Mouse (Mus musculus): ENCODE data around the gene Fuca1. TPM values are rescaled to one million over a fixed set of nuclear protein-coding genes. Genes with fewer than 3 reads are reported as not detected.
A peak's percentile ranks its signal among the peaks of the same experiment; 100 is the strongest.

Gene Fuca1
- total and polyA plus RNA-seq, 3 experiments, result 26.8 to 48.6 TPM; not detected in 1

- no peak overlapping the region for H3K27ac ChIP-seq (ENCODE audit: control insufficient read depth, low read depth, low read length)
- H3K9me3 ChIP-seq (replicated peaks; ENCODE audit: insufficient read depth, low read length), result no peaks in the 10 kb centered on the region
- peaks cover 18 to 35% of the 10 kb centered on the region in 2 experiments for H3K4me1 ChIP-seq (ENCODE audit: control insufficient read depth in 1 of 2, insufficient read depth in 2 of 2, low read length in 2 of 2)
- H3K79me2 ChIP-seq (ENCODE audit: control insufficient read depth, insufficient read depth, low read length, poor library complexity), result no peaks in the 10 kb centered on the region
- no peak overlapping the region for H3K4me3 ChIP-seq (ENCODE audit: control insufficient read depth in 1 of 2, insufficient read depth in 1 of 2, low read depth in 2 of 2, low read length in 2 of 2)
- no peaks in the 10 kb centered on the region for H3K27me3 ChIP-seq (ENCODE audit: control insufficient read depth in 1 of 2, insufficient read depth in 2 of 2, low read length in 2 of 2)
- DNase-seq (ENCODE audit: low read depth, low spot score), result no peak
- H3K9ac ChIP-seq (ENCODE audit: control insufficient read depth, low read depth, low read length, poor library complexity, severe bottlenecking), result no peak overlapping the region
- TF ChIP-seq POLR2AphosphoS2 (IDR thresholded peaks at IDR 0.05; ENCODE audit: low read length) (no peak), ETS1 (IDR thresholded peaks at IDR 0.05; ENCODE audit: low read depth, low read length) (no peak), CHD2 (IDR thresholded peaks at IDR 0.05; ENCODE audit: low read length) (no peak), GABPA (IDR thresholded peaks at IDR 0.05; ENCODE audit: low read depth, low read length) (no peak), USF2 (IDR thresholded peaks at IDR 0.05; ENCODE audit: borderline replicate concordance in 1 of 2, insufficient read depth in 1 of 2, low read depth in 1 of 2, low read length in 2 of 2) (no peak), CHD1 (IDR thresholded peaks at IDR 0.05; ENCODE audit: low read depth, low read length) (no peak), RCOR1 (IDR thresholded peaks at IDR 0.05; ENCODE audit: low read depth, low read length) (peak; percentile 35; the same call in 1 of the 2 replicates), ZNF384 (IDR thresholded peaks at IDR 0.05; ENCODE audit: low read depth, low read length) (peak; percentile 64), POLR2A (IDR thresholded peaks at IDR 0.05; ENCODE audit: control insufficient read depth in 1 of 2, insufficient read depth in 1 of 2, low read depth in 1 of 2, low read length in 2 of 2, poor library complexity in 1 of 2) (no peak), ZMIZ1 (IDR thresholded peaks at IDR 0.05; ENCODE audit: low read depth, low read length) (no peak), USF1 (IDR thresholded peaks at IDR 0.05; ENCODE audit: low read depth, low read length) (no peak), MEF2A (IDR thresholded peaks at IDR 0.05; ENCODE audit: extremely low read depth, insufficient replicate concordance, low read depth, low read length, poor library complexity, severe bottlenecking) (no peak), KAT2A (conservative IDR thresholded peaks at IDR 0.05; ENCODE audit: low read depth, low read length) (no peak), RAD21 (IDR thresholded peaks at IDR 0.05; ENCODE audit: low read depth, low read length) (no peak), GATA1 (IDR thresholded peaks at IDR 0.05; ENCODE audit: low read depth, low read length) (0 out of 2 replicates have a peak, but pooled peaks have one; percentile 13), EP300 (IDR thresholded peaks at IDR 0.05; ENCODE audit: low read depth in 1 of 2, low read length in 2 of 2) (no peak), MAZ (IDR thresholded peaks at IDR 0.05; ENCODE audit: low read depth, low read length) (no peak), ZC3H11A (IDR thresholded peaks at IDR 0.05; ENCODE audit: low read depth, low read length) (no peak)
- peaks cover 2 to 27% of the 10 kb centered on the region in 2 experiments; a peak in 2 of 4 replicates for H3K36me3 ChIP-seq (ENCODE audit: control insufficient read depth in 1 of 2, insufficient read depth in 2 of 2, low read length in 2 of 2)
These were observed 8.9 kb downstream of the Fuca1 start for GRCm38 (mm10) chr4:135929405-135929804.

DNA sequence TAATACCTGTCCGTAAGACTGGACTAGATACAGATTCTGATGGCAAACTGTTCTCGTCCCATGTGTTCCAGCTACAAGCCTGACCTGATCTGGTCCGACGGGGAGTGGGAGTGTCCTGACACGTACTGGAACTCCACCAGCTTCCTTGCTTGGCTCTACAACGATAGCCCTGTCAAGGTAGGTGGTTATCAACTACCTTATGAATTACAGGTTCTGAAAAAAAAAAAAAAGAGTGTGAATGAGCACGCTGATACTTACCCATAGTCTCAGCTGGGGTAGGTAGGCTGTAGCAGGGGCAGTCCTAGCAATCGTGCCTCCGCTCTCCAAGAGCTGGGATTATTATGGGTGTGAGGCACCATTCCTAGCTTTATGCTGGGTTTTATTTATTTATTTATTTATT lies 9.3 kb downstream of the Fuca1 start:
- no peaks in the 10 kb centered on the region for H3K27me3 ChIP-seq (ENCODE audit: control insufficient read depth in 1 of 2, insufficient read depth in 2 of 2, low read length in 2 of 2)
- no peaks in the 10 kb centered on the region for H3K79me2 ChIP-seq (ENCODE audit: control insufficient read depth, insufficient read depth, low read length, poor library complexity)
- DNase-seq (ENCODE audit: low read depth, low spot score), result no peak
- no peak overlapping the region for H3K27ac ChIP-seq (ENCODE audit: control insufficient read depth, low read depth, low read length)
- peaks cover 20 to 38% of the 10 kb centered on the region in 2 experiments for H3K4me1 ChIP-seq (ENCODE audit: control insufficient read depth in 1 of 2, insufficient read depth in 2 of 2, low read length in 2 of 2)
- H3K4me3 ChIP-seq (ENCODE audit: control insufficient read depth in 1 of 2, insufficient read depth in 1 of 2, low read depth in 2 of 2, low read length in 2 of 2), result no peak overlapping the region
- H3K9ac ChIP-seq (ENCODE audit: control insufficient read depth, low read depth, low read length, poor library complexity, severe bottlenecking), result no peak overlapping the region
- TF ChIP-seq EP300 (IDR thresholded peaks at IDR 0.05; ENCODE audit: low read depth in 1 of 2, low read length in 2 of 2) (no peak), MYC (IDR thresholded peaks at IDR 0.05; ENCODE audit: low read depth, low read length) (no peak)
- H3K9me3 ChIP-seq (replicated peaks; ENCODE audit: insufficient read depth, low read length), result no peaks in the 10 kb centered on the region
- H3K36me3 ChIP-seq (ENCODE audit: control insufficient read depth in 1 of 2, insufficient read depth in 2 of 2, low read length in 2 of 2), result peaks cover 2 to 29% of the 10 kb centered on the region in 2 experiments; a peak in 2 of 4 replicates
